Mouse (Mus musculus): ENCODE measurements around the gene Parvb. TPM values are rescaled to one million over a fixed set of nuclear protein-coding genes. Genes with fewer than 3 reads are reported as not detected.
"Not testable (repeated sequence)": the region's sequence is repeated elsewhere in the genome, so short reads cannot be mapped to it uniquely, and the experiment has no call there.

Gene Parvb
- polyA plus RNA-seq, 1 experiment from 2014 or later = 3.7 TPM

GRCm38 (mm10) chr15:84284059-84284458 is 52.2 kb downstream of the Parvb start:
- Histone ChIP-seq H3K36me3 (no peaks in the 10 kb centered on the region), H3K4me3 (no peak overlapping the region), H3K9ac (no peak overlapping the region), H3K4me2 (no peak overlapping the region), H3K9me3 (no peaks in the 10 kb centered on the region), H3K4me1 (replicated peaks) (0 out of 2 replicates have a peak, but pooled peaks cover 4% of the 10 kb centered on the region), H3K27ac (replicated peaks) (no peak overlapping the region), H3K27me3 (no peaks in the 10 kb centered on the region)
- no peak for ATAC-seq (ENCODE audit: low FRiP score, low read depth)
- 70% methylated on average over 5 of the region's 5 CpGs for WGBS

- Histone ChIP-seq H3K4me3 (no peak overlapping the region), H3K9ac (no peak overlapping the region), H3K4me1 (replicated peaks) (0 out of 2 replicates have a peak, but pooled peaks cover 4% of the 10 kb centered on the region), H3K27me3 (no peaks in the 10 kb centered on the region), H3K27ac (replicated peaks) (no peak overlapping the region), H3K9me3 (no peaks in the 10 kb centered on the region), H3K4me2 (no peak overlapping the region), H3K36me3 (no peaks in the 10 kb centered on the region)
- 75% methylated on average over 7 of the region's 7 CpGs for WGBS
- ATAC-seq (ENCODE audit: low FRiP score, low read depth) = no peak
Measured at GRCm38 (mm10) chr15:84285453-84285852, 53.6 kb downstream of the Parvb start.

- not testable (repeated sequence) for H3K36me3 ChIP-seq; H3K27me3 ChIP-seq; H3K9me3 ChIP-seq; H3K4me3 ChIP-seq; H3K4me1 ChIP-seq (replicated peaks); H3K9ac ChIP-seq; H3K4me2 ChIP-seq; H3K27ac ChIP-seq (replicated peaks); ATAC-seq (ENCODE audit: low FRiP score, low read depth)
- 80% methylated on average over 1 of the region's 1 CpGs for WGBS
Measured at GRCm38 (mm10) chr15:84288953-84289352, 57.1 kb downstream of the Parvb start.

GRCm38 (mm10) chr15:84291097-84291496 is 59.3 kb downstream of the Parvb start:
- 96% methylated on average over 5 of the region's 5 CpGs for WGBS
- ATAC-seq (ENCODE audit: low FRiP score, low read depth) = no peak
- no peaks in the 10 kb centered on the region for H3K27me3 ChIP-seq
- no peak overlapping the region for H3K27ac ChIP-seq (replicated peaks)
- no peak overlapping the region for H3K4me3 ChIP-seq
- no peak overlapping the region for H3K9ac ChIP-seq
- H3K36me3 ChIP-seq = no peaks in the 10 kb centered on the region
- H3K4me1 ChIP-seq (replicated peaks) = 0 out of 2 replicates have a peak, but pooled peaks cover 8% of the 10 kb centered on the region
- H3K9me3 ChIP-seq = no peaks in the 10 kb centered on the region
- no peak overlapping the region for H3K4me2 ChIP-seq

GRCm38 (mm10) chr15:84293590-84293989 is 61.7 kb downstream of the Parvb start:
- ATAC-seq (ENCODE audit: low FRiP score, low read depth) = no peak
- no peaks in the 10 kb centered on the region for H3K27me3 ChIP-seq
- H3K9me3 ChIP-seq = no peaks in the 10 kb centered on the region
- H3K4me2 ChIP-seq = no peak overlapping the region
- no peak overlapping the region for H3K9ac ChIP-seq
- H3K27ac ChIP-seq (replicated peaks) = no peak overlapping the region
- WGBS = 78% methylated on average over 12 of the region's 12 CpGs
- peaks cover 12% of the 10 kb centered on the region for H3K4me1 ChIP-seq (replicated peaks)
- H3K4me3 ChIP-seq = no peak overlapping the region
- no peaks in the 10 kb centered on the region for H3K36me3 ChIP-seq

GRCm38 (mm10) chr15:84294391-84294790 is 62.5 kb downstream of the Parvb start:
- Histone ChIP-seq H3K27me3 (no peaks in the 10 kb centered on the region), H3K4me3 (no peak overlapping the region), H3K4me1 (replicated peaks) (peaks cover 20% of the 10 kb centered on the region), H3K36me3 (no peaks in the 10 kb centered on the region), H3K9ac (no peak overlapping the region), H3K4me2 (no peak overlapping the region), H3K27ac (replicated peaks) (no peak overlapping the region), H3K9me3 (no peaks in the 10 kb centered on the region)
- ATAC-seq (ENCODE audit: low FRiP score, low read depth) = no peak
- 48% methylated on average over 9 of the region's 9 CpGs for WGBS

- no peaks in the 10 kb centered on the region for H3K27me3 ChIP-seq
- 62% methylated on average over 10 of the region's 10 CpGs for WGBS
- no peak overlapping the region for H3K4me3 ChIP-seq
- no peak overlapping the region for H3K9ac ChIP-seq
- no peak overlapping the region for H3K27ac ChIP-seq (replicated peaks)
- no peaks in the 10 kb centered on the region for H3K36me3 ChIP-seq
- ATAC-seq (ENCODE audit: low FRiP score, low read depth) = no peak
- H3K9me3 ChIP-seq = no peaks in the 10 kb centered on the region
- H3K4me2 ChIP-seq = no peak overlapping the region
- peaks cover 28% of the 10 kb centered on the region for H3K4me1 ChIP-seq (replicated peaks)
Measured at GRCm38 (mm10) chr15:84295225-84295624, 63.4 kb downstream of the Parvb start.

- Histone ChIP-seq H3K27ac (replicated peaks) (no peak overlapping the region), H3K9ac (no peak overlapping the region), H3K4me1 (replicated peaks) (peaks cover 50% of the 10 kb centered on the region), H3K27me3 (no peaks in the 10 kb centered on the region), H3K9me3 (no peaks in the 10 kb centered on the region), H3K36me3 (no peaks in the 10 kb centered on the region), H3K4me3 (no peak overlapping the region), H3K4me2 (no peak overlapping the region)
- 67% methylated on average over 8 of the region's 8 CpGs for WGBS
- ATAC-seq (ENCODE audit: low FRiP score, low read depth) = no peak
Measured at GRCm38 (mm10) chr15:84297454-84297853, 65.6 kb downstream of the Parvb start.

GRCm38 (mm10) chr15:84298804-84299370 is 67.0 kb downstream of the Parvb start:
- Histone ChIP-seq H3K36me3 (no peaks in the 10 kb centered on the region), H3K4me1 (replicated peaks) (peaks cover 59% of the 10 kb centered on the region), H3K27ac (replicated peaks) (peak overlapping the region; percentile 69), H3K4me3 (no peak overlapping the region), H3K4me2 (peak overlapping the region; percentile 24; the same call in 1 of the 2 replicates), H3K27me3 (no peaks in the 10 kb centered on the region), H3K9ac (no peak overlapping the region), H3K9me3 (no peaks in the 10 kb centered on the region)
- 7% methylated on average over 13 of the region's 13 CpGs for whole genome bisulfite sequencing
- peak; percentile 28; the same call in 1 of the 2 replicates for ATAC-seq (ENCODE audit: low FRiP score, low read depth)

GRCm38 (mm10) chr15:84299662-84300333 is 68.0 kb downstream of the Parvb start:
- Histone ChIP-seq H3K4me2 (peak overlapping the region; percentile 24), H3K4me3 (no peak overlapping the region), H3K36me3 (no peaks in the 10 kb centered on the region), H3K4me1 (replicated peaks) (peaks cover 65% of the 10 kb centered on the region), H3K27ac (replicated peaks) (peak overlapping the region; percentile 69), H3K9ac (no peak overlapping the region), H3K27me3 (no peaks in the 10 kb centered on the region), H3K9me3 (no peaks in the 10 kb centered on the region)
- 14% methylated on average over 9 of the region's 9 CpGs for WGBS
- peak; percentile 66 for ATAC-seq (ENCODE audit: low FRiP score, low read depth)

- WGBS = 57% methylated on average over 2 of the region's 2 CpGs
- Histone ChIP-seq H3K4me2 (no peak overlapping the region), H3K27me3 (no peaks in the 10 kb centered on the region), H3K36me3 (no peaks in the 10 kb centered on the region), H3K27ac (replicated peaks) (peak overlapping the region; percentile 69), H3K9me3 (no peaks in the 10 kb centered on the region), H3K9ac (no peak overlapping the region), H3K4me1 (replicated peaks) (peaks cover 73% of the 10 kb centered on the region), H3K4me3 (no peak overlapping the region)
- ATAC-seq (ENCODE audit: low FRiP score, low read depth) = no peak
Measured at GRCm38 (mm10) chr15:84300591-84300990, 68.7 kb downstream of the Parvb start.

- Histone ChIP-seq H3K9ac (no peak overlapping the region), H3K4me2 (no peak overlapping the region), H3K36me3 (no peaks in the 10 kb centered on the region), H3K9me3 (no peaks in the 10 kb centered on the region), H3K27ac (replicated peaks) (no peak overlapping the region), H3K4me1 (replicated peaks) (peaks cover 77% of the 10 kb centered on the region), H3K4me3 (no peak overlapping the region), H3K27me3 (no peaks in the 10 kb centered on the region)
- no peak for ATAC-seq (ENCODE audit: low FRiP score, low read depth)
- 11% methylated on average over 7 of the region's 7 CpGs for WGBS
Measured at GRCm38 (mm10) chr15:84301026-84301425, 69.2 kb downstream of the Parvb start.

Data from hindbrain, embryonic 15.5 days (tissue).